Mouse (Mus musculus) midbrain, embryonic 13.5 days (tissue): ENCODE data around the gene Ssbp3. TPM values are rescaled to one million over a fixed set of nuclear protein-coding genes. Genes with fewer than 3 reads are reported as not detected.
A peak's percentile ranks its signal among the peaks of the same experiment; 100 is the strongest.

Experiments
- ATAC-seq: fragments of 200-750 bp; cut with Nextera tagmentation; 2 replicates; pipeline ENCODE4 v1.8.0; 2017; ENCODE audit warnings: mild to moderate bottlenecking, moderate TSS enrichment, moderate library complexity
- H3K27ac ChIP-seq: fragments of 300-500 bp; sonication (generic); 2 replicates; pipeline ENCODE4 v1.5.1; 2015; ENCODE audit warnings: inconsistent platforms, mild to moderate bottlenecking, moderate library complexity
- H3K27me3 ChIP-seq: fragments of 300-500 bp; sonication (generic); 2 replicates; pipeline ENCODE4 v1.6.1; 2015; ENCODE audit warnings: mild to moderate bottlenecking, inconsistent platforms
- H3K36me3 ChIP-seq: fragments of 300-500 bp; sonication (generic); 2 replicates; pipeline ENCODE4 v1.6.1; 2015; ENCODE audit warnings: mild to moderate bottlenecking, inconsistent platforms
- H3K4me1 ChIP-seq: fragments of 300-500 bp; sonication (generic); replicated peaks from 2 replicates; pipeline ENCODE4 v1.6.1; 2015; ENCODE audit warnings: inconsistent platforms
- H3K4me2 ChIP-seq: fragments of 300-500 bp; sonication (generic); replicated peaks from 2 replicates; pipeline ENCODE4 v1.6.1; 2015; ENCODE audit warnings: moderate library complexity, mild to moderate bottlenecking, inconsistent platforms
- H3K4me3 ChIP-seq: fragments of 300-500 bp; sonication (generic); replicated peaks from 2 replicates; pipeline ENCODE4 v1.5.1; 2015; ENCODE audit warnings: mild to moderate bottlenecking, inconsistent platforms
- H3K9ac ChIP-seq: fragments of 300-500 bp; sonication (generic); replicated peaks from 2 replicates; pipeline ENCODE4 v1.6.1; 2015; ENCODE audit warnings: mild to moderate bottlenecking, inconsistent platforms
- H3K9me3 ChIP-seq: fragments of 300-500 bp; sonication (generic); 2 replicates; pipeline ENCODE4 v1.6.1; 2016; ENCODE audit warnings: mild to moderate bottlenecking, inconsistent platforms
- WGBS: fragments of 180-500 bp; shearing (Covaris S2); methylation state at CpG from one replicate; pipeline ENCODE4 v1.1.7; 2015; 5-methylcytosine and 5-hydroxymethylcytosine counted together
- polyA plus RNA-seq: library from polyadenylated mRNA; unstranded; fragments of >200 nt; fragmentation: Nextera tagmentation; extraction: Ambion mirVana; gene quantifications from 2 replicates; pipeline ENCODE4 v1.2.1, GENCODE M21; 2015

Gene Ssbp3
- polyA plus RNA-seq, 1 experiment from 2014 or later, result 229 TPM

- Histone ChIP-seq H3K9ac (no peak overlapping the region), H3K4me3 (no peak overlapping the region), H3K9me3 (no peaks in the 10 kb centered on the region), H3K4me2 (no peak overlapping the region), H3K4me1 (peaks cover 28% of the 10 kb centered on the region), H3K27me3 (no peaks in the 10 kb centered on the region), H3K27ac (no peak overlapping the region), H3K36me3 (no peaks in the 10 kb centered on the region)
- ATAC-seq, result 0 out of 2 replicates have a peak, but pooled peaks have one; percentile 22
- WGBS, result 82% methylated on average over 17 of the region's 17 CpGs
Observed at GRCm38 (mm10) chr4:107098791-107099525, 188.5 kb downstream of the Ssbp3 start.

Other genes starting within 250 kb of the Ssbp3 start
- gene Ttc4, start 231.8 kb upstream of the Ssbp3 start, polyA plus RNA-seq, result 118 and 119 TPM in 2 replicates
- 0.17 and 0.22 TPM in 2 replicates for gene Mroh7, start 179.8 kb upstream of the Ssbp3 start, polyA plus RNA-seq
- gene Fam151a, start 176.8 kb upstream of the Ssbp3 start, polyA plus RNA-seq, result not detected in 2 replicates
- 1.00 and 1.4 TPM in 2 replicates for gene Acot11, start 105.7 kb upstream of the Ssbp3 start, polyA plus RNA-seq
- gene Mrpl37, start 156.2 kb downstream of the Ssbp3 start, polyA plus RNA-seq, result 72.8 and 84.9 TPM in 2 replicates
- gene Cyb5rl, start 156.3 kb downstream of the Ssbp3 start, polyA plus RNA-seq, result 3.5 and 4.2 TPM in 2 replicates
- gene Cdcp2, start 186.2 kb downstream of the Ssbp3 start, polyA plus RNA-seq, result not detected in 2 replicates